Mouse (Mus musculus): ENCODE results near the gene Pik3cb. TPM values are rescaled to one million over a fixed set of nuclear protein-coding genes. Genes with fewer than 3 reads are reported as not detected.

Gene Pik3cb
- polyA plus RNA-seq, 1 experiment from 2014 or later: 2.8 TPM

Other genes with a start within 250 kb of the Pik3cb start
- not detected in 2 replicates for gene 7420426K07Rik, start 237.5 kb downstream of the Pik3cb start, polyA plus RNA-seq (2016; fragmentation: Nextera tagmentation; extraction: Ambion mirVana)
- 2.7 and 4.1 TPM in 2 replicates for gene Foxl2, start 185.3 kb downstream of the Pik3cb start, polyA plus RNA-seq (2016; fragmentation: Nextera tagmentation; extraction: Ambion mirVana)
- gene Faim, start 154.2 kb downstream of the Pik3cb start, polyA plus RNA-seq (2016; fragmentation: Nextera tagmentation; extraction: Ambion mirVana): 84.9 and 88.0 TPM in 2 replicates
- not detected in 2 replicates for gene Gm1123, start 104.9 kb downstream of the Pik3cb start, polyA plus RNA-seq (2016; fragmentation: Nextera tagmentation; extraction: Ambion mirVana)
- gene Faiml, start 96.6 kb upstream of the Pik3cb start, polyA plus RNA-seq (2016; fragmentation: Nextera tagmentation; extraction: Ambion mirVana): not detected in 2 replicates
- gene Cep70, start 102.7 kb upstream of the Pik3cb start, polyA plus RNA-seq (2016; fragmentation: Nextera tagmentation; extraction: Ambion mirVana): 53.5 and 57.0 TPM in 2 replicates
- gene Esyt3, start 217.9 kb upstream of the Pik3cb start, polyA plus RNA-seq (2016; fragmentation: Nextera tagmentation; extraction: Ambion mirVana): 0.27 and 0.31 TPM in 2 replicates

Measured in midbrain, embryonic 12.5 days (tissue).